ENCODE assay signal across 1 mouse cellular context in genomic region chr6:41558271-41558670, GRCm38 (mm10).
TF ChIP-seq lines count a peak whose summit lies in the region.

No protein-coding gene starts in this region.

TF ChIP-seq in CH12.LX, 34 proteins besides CTCF, POLR2A, EP300 and RAD21 (continued from another document):
- TF ChIP-seq JUN (IDR thresholded peaks at IDR 0.05; ENCODE audit: insufficient read depth, low read depth, low read length) = no peak
- no peak for TF ChIP-seq HCFC1 (IDR thresholded peaks at IDR 0.05; ENCODE audit: low read depth, low read length)
- TF ChIP-seq USF1 (IDR thresholded peaks at IDR 0.05; ENCODE audit: low read depth, low read length) = no peak
- TF ChIP-seq MAFK (IDR thresholded peaks at IDR 0.05; ENCODE audit: insufficient replicate concordance, low read length) = no peak
- no peak for TF ChIP-seq IRF4 (IDR thresholded peaks at IDR 0.05; ENCODE audit: low read depth, low read length)
TF ChIP-seq in CH12.LX: peak in this region for 0.
